Mouse (Mus musculus) forebrain, embryonic 14.5 days (tissue): ENCODE results near the gene Bcorl1. TPM values are rescaled to one million over a fixed set of nuclear protein-coding genes. Genes with fewer than 3 reads are reported as not detected.

ENCODE experiments used
- ATAC-seq: fragments of 200-750 bp; cut with Nextera tagmentation; 2 replicates; pipeline ENCODE4 v1.8.0; 2017; ENCODE audit warnings: mild to moderate bottlenecking, moderate library complexity
- DNase-seq: peaks from one replicate; pipeline ENCODE4 v3.0.0-alpha.2; 2015; ENCODE audit warnings: low spot score
- H3K27ac ChIP-seq: fragments of 300-500 bp; sonication (generic); 2 replicates; pipeline ENCODE4 v1.5.1; 2014; ENCODE audit warnings: low read depth, mild to moderate bottlenecking, control low read depth, low read length, moderate library complexity
- H3K27me3 ChIP-seq: fragments of 300-500 bp; sonication (generic); replicated peaks from 2 replicates; pipeline ENCODE4 v1.6.1; 2014; ENCODE audit warnings: low read length, control low read depth, mixed read lengths; ENCODE audit not compliant: control insufficient read depth, insufficient read depth
- H3K36me3 ChIP-seq: fragments of 300-500 bp; sonication (generic); 2 replicates; pipeline ENCODE4 v1.6.1; 2014; ENCODE audit warnings: low read length, control low read depth; ENCODE audit not compliant: control insufficient read depth, insufficient read depth
- H3K4me1 ChIP-seq: fragments of 300-500 bp; sonication (generic); 2 replicates; pipeline ENCODE4 v1.6.1; 2014; ENCODE audit warnings: antibody characterized with exemption, low read length, control low read depth; ENCODE audit not compliant: control insufficient read depth, insufficient read depth
- H3K4me2 ChIP-seq: fragments of 300-500 bp; sonication (generic); 2 replicates; pipeline ENCODE4 v1.6.1; 2014; ENCODE audit warnings: mild to moderate bottlenecking, control low read depth, low read length
- H3K4me3 ChIP-seq: fragments of 300-500 bp; sonication (generic); 2 replicates; pipeline ENCODE4 v1.5.1; 2014; ENCODE audit warnings: low read depth, low read length, control low read depth
- H3K9ac ChIP-seq: fragments of 300-500 bp; sonication (generic); 2 replicates; pipeline ENCODE4 v1.6.1; 2014; ENCODE audit warnings: mild to moderate bottlenecking, low read length, control low read depth, moderate library complexity
- H3K9me3 ChIP-seq: fragments of 300-500 bp; sonication (generic); replicated peaks from 2 replicates; pipeline ENCODE4 v1.6.1; 2016; ENCODE audit warnings: low read length, control low read depth, mixed read lengths; ENCODE audit not compliant: control insufficient read depth
- WGBS: fragments of 180-500 bp; shearing (Covaris S2); extraction: QIAGEN DNeasy Blood & Tissue Kit; methylation state at CpG from one replicate; pipeline ENCODE4 v1.1.7; 2014; 5-methylcytosine and 5-hydroxymethylcytosine counted together
- polyA plus RNA-seq: library from polyadenylated mRNA; unstranded; fragments of >200 nt; fragmentation: Nextera tagmentation; extraction: Ambion mirVana; gene quantifications from 2 replicates; pipeline ENCODE4 v1.2.1, GENCODE M21; 2014

Gene Bcorl1
- polyA plus RNA-seq, 1 experiment from 2014 or later, result 4.7 TPM

DNA sequence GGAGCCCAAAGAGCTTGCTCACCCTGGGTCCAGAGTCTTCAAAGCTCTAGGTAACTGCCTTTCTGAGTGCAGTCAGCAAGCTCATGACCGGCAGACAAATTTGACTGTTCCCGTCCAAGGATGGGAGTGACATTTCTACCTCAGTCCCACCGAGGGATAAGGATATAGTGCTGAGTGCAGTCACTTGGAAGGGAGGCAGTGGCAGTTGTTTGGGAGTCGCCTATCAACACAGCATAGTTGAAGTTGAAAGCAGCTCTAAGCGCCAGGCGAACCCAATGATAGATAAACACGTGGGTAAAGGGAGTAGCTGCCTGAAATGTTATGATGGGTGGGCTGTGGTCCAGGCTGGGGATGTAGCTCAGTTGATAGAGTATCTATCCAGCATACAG lies 69.2 kb downstream of the Bcorl1 start:
- no peak for ATAC-seq
- H3K27ac ChIP-seq, result no peak overlapping the region
- no peaks in the 10 kb centered on the region for H3K4me1 ChIP-seq
- H3K27me3 ChIP-seq, result no peaks in the 10 kb centered on the region
- no peak overlapping the region for H3K9ac ChIP-seq
- 39% methylated on average over 7 of the region's 7 CpGs for WGBS
- no peak for DNase-seq
- H3K36me3 ChIP-seq, result peaks cover 6% of the 10 kb centered on the region; the same call in 1 of the 2 replicates
- peak overlapping the region; percentile 34; the same call in 1 of the 2 replicates for H3K4me3 ChIP-seq
- peak overlapping the region; percentile 48 for H3K4me2 ChIP-seq
- no peaks in the 10 kb centered on the region for H3K9me3 ChIP-seq

DNA sequence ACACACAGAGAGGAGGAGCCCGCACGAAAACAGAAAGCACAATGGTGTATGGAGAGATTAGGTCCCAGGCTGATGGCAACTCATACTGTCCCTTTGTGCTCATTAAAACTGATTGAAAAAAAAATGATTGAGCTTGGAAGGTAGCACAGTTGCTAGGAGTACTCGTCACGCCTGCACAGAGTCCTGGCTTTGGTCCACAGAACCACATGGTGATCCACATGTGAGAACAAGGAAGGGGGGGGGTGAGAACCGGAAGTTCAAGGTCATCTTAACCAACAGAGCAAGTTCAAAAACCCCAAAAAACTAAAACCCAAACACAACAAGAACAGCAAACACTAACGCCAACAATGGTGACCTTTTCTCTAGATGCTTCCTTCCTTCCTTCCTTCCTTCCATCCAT lies 71.5 kb downstream of the Bcorl1 start:
- Histone ChIP-seq H3K9ac (no peak overlapping the region), H3K4me2 (no peak overlapping the region), H3K27me3 (no peaks in the 10 kb centered on the region), H3K9me3 (no peaks in the 10 kb centered on the region), H3K27ac (no peak overlapping the region), H3K4me3 (no peak overlapping the region), H3K4me1 (no peaks in the 10 kb centered on the region), H3K36me3 (no peaks in the 10 kb centered on the region)
- no peak for DNase-seq
- ATAC-seq, result no peak
- 66% methylated on average over 6 of the region's 6 CpGs for WGBS

DNA sequence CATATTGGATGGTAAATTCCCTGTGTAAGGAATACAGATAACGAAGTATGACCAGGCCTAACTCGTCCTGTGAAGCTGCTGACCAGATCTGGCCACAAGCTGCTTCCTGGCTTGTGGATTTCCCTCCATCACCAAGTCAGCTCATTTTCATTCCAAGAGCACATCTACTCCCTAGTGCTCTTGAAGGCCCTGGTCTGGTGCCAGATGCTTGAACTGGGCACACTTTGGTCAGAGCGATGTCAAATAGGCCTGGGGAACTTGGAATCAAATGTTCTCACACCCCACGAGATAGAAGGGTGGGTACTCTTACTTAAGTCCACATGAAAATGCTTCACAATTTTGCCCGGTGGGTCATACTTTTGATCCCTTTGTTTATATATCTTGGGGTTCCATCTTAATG lies 73.1 kb downstream of the Bcorl1 start:
- Histone ChIP-seq H3K36me3 (no peaks in the 10 kb centered on the region), H3K4me1 (no peaks in the 10 kb centered on the region), H3K9me3 (no peaks in the 10 kb centered on the region), H3K9ac (no peak overlapping the region), H3K4me2 (no peak overlapping the region), H3K4me3 (no peak overlapping the region), H3K27me3 (no peaks in the 10 kb centered on the region), H3K27ac (no peak overlapping the region)
- WGBS, result 83% methylated on average over 5 of the region's 5 CpGs
- no peak for ATAC-seq
- no peak for DNase-seq

DNA sequence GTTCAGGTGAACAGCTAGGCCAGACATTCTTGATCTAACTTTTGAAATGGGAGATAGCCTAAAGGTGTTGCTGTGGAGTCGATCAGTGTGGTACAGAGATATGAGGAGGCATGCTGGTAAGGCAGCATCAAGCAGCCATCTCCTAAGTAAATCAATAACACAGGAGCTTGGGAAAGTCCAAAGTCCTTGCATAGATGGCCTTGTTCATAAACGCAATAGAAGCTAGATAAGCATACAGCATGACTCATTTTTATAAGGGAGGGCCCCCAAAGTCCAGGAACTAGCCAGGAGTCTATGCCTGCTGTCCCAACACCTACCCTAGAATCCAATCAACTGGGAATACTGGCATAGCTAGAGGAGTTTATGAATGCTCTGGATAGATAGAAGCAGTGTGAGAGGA lies 77.3 kb downstream of the Bcorl1 start:
- no peak for DNase-seq
- no peak overlapping the region for H3K4me3 ChIP-seq
- WGBS, result 87% methylated on average over 2 of the region's 2 CpGs
- ATAC-seq, result no peak
- no peak overlapping the region for H3K9ac ChIP-seq
- H3K9me3 ChIP-seq, result no peaks in the 10 kb centered on the region
- no peak overlapping the region for H3K27ac ChIP-seq
- H3K36me3 ChIP-seq, result no peaks in the 10 kb centered on the region
- no peaks in the 10 kb centered on the region for H3K4me1 ChIP-seq
- H3K27me3 ChIP-seq, result no peaks in the 10 kb centered on the region
- H3K4me2 ChIP-seq, result no peak overlapping the region

DNA sequence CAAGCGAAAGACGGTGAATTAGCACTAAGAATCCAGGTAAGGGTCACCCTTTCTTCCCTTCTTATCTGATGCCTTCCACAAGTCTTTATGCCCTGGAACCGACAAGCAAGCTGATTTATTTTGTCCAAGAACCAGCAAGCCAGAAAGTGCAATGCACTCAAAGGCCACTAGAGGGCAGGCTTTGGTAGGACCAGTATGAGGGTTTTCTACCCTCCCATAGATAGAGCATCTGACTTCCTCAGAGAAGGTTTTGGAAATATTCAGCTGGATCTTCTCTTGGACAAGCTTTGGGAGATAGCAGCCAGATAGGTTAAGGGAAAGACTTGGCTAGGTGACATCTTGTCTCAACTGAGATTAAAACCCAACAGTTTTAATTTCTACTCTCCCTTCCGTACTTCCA lies 81.8 kb downstream of the Bcorl1 start:
- Histone ChIP-seq H3K9ac (no peak overlapping the region), H3K36me3 (no peaks in the 10 kb centered on the region), H3K4me2 (no peak overlapping the region), H3K27me3 (no peaks in the 10 kb centered on the region), H3K4me3 (no peak overlapping the region), H3K27ac (no peak overlapping the region), H3K9me3 (no peaks in the 10 kb centered on the region), H3K4me1 (no peaks in the 10 kb centered on the region)
- peak; percentile 78 for DNase-seq
- 33% methylated on average over 4 of the region's 4 CpGs for WGBS
- ATAC-seq, result no peak

DNA sequence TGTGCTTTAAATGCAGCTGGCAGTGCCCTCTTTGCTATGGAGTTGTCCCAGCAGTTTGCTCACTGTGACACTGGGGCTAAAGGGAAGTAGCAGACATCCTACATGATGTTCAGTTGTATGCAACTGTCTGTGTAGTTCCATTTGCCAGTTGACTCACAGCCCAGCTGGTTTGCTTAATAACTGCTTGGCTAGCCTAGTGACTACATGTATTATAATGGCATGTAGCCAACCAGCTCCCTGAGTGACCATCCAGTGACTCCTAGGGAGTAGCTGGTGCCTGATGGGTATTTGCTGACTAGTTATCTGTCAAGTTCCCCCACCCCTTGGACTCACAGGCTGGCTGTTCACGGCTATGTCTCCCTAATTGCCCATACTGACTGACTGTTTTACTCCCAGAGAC lies 82.5 kb downstream of the Bcorl1 start:
- Histone ChIP-seq H3K9me3 (no peaks in the 10 kb centered on the region), H3K4me3 (no peak overlapping the region), H3K4me2 (no peak overlapping the region), H3K4me1 (no peaks in the 10 kb centered on the region), H3K36me3 (no peaks in the 10 kb centered on the region), H3K9ac (no peak overlapping the region), H3K27ac (no peak overlapping the region), H3K27me3 (no peaks in the 10 kb centered on the region)
- no peak for DNase-seq
- WGBS, result 82% methylated on average over 1 of the region's 1 CpGs
- no peak for ATAC-seq

DNA sequence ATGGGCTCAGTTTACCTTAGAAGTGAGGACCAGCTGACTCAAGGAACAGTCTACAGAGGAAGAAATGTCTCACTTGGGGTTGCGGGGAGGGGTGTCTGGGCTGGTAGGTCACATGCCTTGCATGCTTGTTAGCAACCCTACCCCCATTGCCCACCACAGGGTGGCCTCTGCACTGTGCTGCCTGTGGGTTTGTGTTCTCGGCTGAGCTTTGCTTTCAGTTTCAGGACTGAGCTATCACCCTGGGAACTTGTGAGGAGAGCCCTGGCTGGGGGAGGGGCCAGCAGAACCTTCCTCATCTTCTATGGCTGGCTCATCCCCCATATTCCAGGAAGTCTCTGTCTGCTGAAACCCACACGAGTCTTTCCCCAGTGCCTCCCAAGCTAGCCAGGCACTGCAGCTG lies 83.4 kb downstream of the Bcorl1 start:
- Histone ChIP-seq H3K4me1 (no peaks in the 10 kb centered on the region), H3K9ac (no peak overlapping the region), H3K4me2 (no peak overlapping the region), H3K27ac (no peak overlapping the region), H3K27me3 (no peaks in the 10 kb centered on the region), H3K36me3 (no peaks in the 10 kb centered on the region), H3K9me3 (no peaks in the 10 kb centered on the region), H3K4me3 (no peak overlapping the region)
- WGBS, result 61% methylated on average over 3 of the region's 3 CpGs
- DNase-seq (no peak), ATAC-seq (no peak)

DNA sequence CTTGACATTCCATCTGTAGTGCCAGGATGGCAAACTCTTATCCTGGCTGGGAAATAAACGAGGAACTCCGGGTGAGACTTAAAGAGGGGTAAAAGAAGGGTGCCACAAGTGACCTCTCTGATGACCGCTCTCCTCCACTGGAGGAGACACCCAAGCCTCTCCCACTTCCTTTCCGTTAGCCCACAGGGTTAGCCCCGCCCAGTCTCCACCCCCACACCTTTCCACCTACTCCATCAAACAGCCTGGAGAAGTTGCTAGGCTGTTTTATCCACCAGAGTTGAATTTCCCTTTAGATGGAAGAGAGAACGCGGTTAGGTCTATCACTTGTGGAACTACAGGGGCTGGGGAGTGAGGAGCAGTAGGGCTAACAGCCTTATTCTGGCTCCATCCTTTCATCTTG lies 84.1 kb downstream of the Bcorl1 start:
- Histone ChIP-seq H3K27ac (no peak overlapping the region), H3K4me3 (no peak overlapping the region), H3K9ac (no peak overlapping the region), H3K9me3 (no peaks in the 10 kb centered on the region), H3K36me3 (no peaks in the 10 kb centered on the region), H3K4me1 (no peaks in the 10 kb centered on the region), H3K27me3 (no peaks in the 10 kb centered on the region), H3K4me2 (no peak overlapping the region)
- 70% methylated on average over 7 of the region's 7 CpGs for WGBS
- no peak for ATAC-seq
- DNase-seq, result no peak

DNA sequence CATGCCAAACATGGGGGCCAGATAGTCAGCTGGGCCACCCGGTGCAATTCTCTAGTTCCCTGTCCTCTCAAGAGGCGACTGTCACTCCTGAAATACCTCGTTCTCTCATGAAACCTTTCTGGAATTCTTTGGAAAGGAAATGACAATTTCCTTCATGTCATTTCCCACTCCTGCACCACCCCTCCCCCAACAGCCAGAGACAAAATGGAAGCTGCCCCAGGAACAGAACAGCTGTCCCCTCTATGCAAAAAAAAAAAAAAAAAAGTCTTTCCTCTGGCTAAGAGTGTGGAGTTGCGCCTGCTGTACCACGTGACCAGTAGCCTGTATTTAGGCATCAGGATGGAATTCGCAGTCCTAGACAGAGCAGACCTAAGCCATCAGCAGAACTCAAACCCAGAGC lies 87.1 kb downstream of the Bcorl1 start:
- H3K4me1 ChIP-seq, result no peaks in the 10 kb centered on the region
- no peaks in the 10 kb centered on the region for H3K36me3 ChIP-seq
- 82% methylated on average over 6 of the region's 6 CpGs for WGBS

DNA sequence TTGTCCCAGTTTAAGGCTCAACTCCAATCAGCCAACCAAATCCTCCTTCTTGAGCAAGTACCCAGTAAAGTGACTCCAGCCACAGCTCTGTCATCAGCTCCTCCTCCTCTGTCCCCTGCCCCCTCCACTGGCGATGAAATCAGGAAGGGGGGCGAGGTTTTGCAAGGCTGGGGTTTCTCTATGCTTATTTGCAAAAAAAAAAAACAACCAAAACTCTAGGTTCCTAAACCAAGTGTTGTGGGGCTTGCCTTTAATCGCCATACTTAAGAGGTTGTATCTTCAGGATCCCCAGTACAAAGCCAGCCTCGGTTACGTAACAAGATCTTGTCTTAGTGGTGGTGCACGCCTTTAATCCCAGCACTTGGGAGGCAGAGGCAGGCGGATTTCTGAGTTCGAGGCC lies 87.5 kb downstream of the Bcorl1 start:
- ATAC-seq (no peak), DNase-seq (no peak)
- no peak overlapping the region for H3K9ac ChIP-seq
- no peaks in the 10 kb centered on the region for H3K36me3 ChIP-seq
- H3K4me3 ChIP-seq, result no peak overlapping the region
- 81% methylated on average over 8 of the region's 8 CpGs for WGBS
- no peaks in the 10 kb centered on the region for H3K27me3 ChIP-seq
- H3K4me2 ChIP-seq, result no peak overlapping the region
- H3K9me3 ChIP-seq, result no peaks in the 10 kb centered on the region
- no peak overlapping the region for H3K27ac ChIP-seq
- no peaks in the 10 kb centered on the region for H3K4me1 ChIP-seq

More for the DNA sequence above, 87.1 kb downstream of the Bcorl1 start:
- ATAC-seq, result no peak
- no peak overlapping the region for H3K4me3 ChIP-seq
- DNase-seq, result no peak
- H3K27me3 ChIP-seq, result no peaks in the 10 kb centered on the region
- H3K4me2 ChIP-seq, result no peak overlapping the region
- no peak overlapping the region for H3K9ac ChIP-seq
- H3K27ac ChIP-seq, result no peak overlapping the region
- H3K9me3 ChIP-seq, result no peaks in the 10 kb centered on the region
